Mouse (Mus musculus): ENCODE data around the gene Ccl6.

Ccl6 gene

DNA sequence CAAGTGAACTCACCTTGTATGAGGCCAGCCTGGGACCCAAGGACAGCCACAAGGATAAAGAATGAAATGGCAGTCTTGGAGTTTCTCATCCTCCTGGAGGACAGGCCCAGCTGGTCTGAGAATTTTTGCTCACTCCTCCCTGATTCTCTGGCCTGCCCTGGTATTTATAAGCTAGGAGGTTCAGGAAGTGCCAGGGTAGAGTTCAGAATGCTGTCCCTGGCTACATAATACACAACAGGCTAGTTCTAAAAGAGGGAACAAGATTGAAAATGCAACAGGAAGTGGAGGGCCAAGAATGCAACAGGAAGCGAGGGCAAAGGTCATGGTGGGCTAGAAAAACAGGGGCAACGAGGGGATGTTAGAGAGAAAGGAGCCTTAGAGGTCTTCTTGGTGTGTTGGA is at the start of gene Ccl6:
Gene Ccl6 (minus strand): TSS at position 235 of the 400 bp plus-strand sequence.
- no peak for DNase-seq (ENCODE audit: low spot score)

DNA sequence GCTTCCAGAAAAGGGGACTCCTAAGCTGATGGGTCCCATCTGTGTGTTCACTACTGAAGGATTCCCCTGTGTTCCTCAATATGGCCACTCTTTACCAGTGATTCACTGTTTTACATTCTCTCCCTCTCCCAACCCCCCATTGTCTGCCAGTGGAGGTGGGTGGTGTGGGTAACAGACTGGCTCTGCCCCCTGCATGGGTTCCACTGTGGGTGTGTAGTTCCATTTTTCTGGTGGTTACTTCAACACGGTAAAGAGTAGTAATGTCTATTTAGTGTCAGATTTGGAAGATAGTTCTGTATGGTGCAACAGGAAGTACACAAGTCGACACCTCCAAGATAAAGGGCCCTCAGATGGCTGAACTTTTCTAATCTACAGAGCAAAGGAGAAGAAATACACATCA is 48.3 kb upstream of the Ccl6 start:
- no peak for DNase-seq (ENCODE audit: low spot score)

DNA sequence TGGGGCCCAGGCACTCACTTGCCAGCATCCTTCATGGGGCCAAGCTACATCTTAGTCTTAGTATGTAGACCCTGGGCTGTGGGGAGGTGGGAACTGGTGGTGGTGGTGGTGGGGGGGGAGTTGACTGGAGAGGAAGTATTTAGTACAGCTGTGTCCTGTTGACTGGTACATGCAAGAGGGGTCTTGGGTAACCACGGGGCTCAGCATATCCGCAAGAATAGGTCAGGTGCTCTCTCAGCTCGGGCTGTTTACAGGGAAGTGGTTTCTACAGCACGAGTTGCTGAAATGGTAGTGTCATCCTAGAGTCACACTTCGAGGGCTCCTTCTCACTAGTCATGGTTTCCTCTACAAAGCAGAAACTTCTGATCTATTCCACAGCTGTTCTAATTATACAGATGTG is 47.3 kb upstream of the Ccl6 start:
- no peak for DNase-seq (ENCODE audit: low spot score)

DNA sequence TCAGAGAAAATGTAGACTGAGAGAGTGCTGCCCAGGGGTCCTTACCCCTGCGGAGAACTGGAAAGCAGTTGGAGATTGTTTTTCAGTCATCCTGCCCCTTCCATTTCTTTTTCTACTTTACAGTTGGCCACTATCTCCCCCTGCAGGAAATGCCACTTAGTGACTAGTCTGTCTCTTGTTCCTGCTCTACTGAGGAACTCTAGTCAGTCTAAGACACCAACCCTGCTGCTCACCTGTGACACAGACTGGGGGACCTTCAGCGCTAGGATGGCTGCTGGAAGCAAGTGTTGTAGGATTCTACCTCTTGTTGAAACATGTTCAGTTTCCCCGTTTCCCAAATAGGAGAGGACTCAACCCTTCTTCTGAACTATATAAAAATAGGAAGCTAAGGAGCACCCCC is 46.6 kb upstream of the Ccl6 start:
- no peak for DNase-seq (ENCODE audit: low spot score)

DNA sequence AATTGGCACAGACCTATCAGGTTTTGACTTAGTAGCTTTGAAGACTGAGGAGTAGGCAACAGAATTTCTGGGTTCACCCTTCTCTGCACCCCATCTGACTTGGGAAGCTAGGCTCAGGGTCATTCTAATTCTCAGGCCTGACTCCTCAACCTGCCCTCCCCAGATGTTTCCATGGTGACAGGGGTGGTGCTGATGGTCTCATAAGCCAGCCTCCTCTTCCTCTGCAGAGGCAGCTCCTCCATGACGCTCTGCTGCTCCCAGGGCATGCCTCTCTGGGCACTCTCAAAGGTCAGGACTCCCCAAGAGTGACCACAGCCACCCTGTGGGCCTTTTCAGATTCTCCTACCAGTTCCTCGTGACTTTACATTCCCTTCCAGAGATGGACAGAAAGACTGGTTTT is 46.0 kb upstream of the Ccl6 start:
- no peak for DNase-seq (ENCODE audit: low spot score)

DNA sequence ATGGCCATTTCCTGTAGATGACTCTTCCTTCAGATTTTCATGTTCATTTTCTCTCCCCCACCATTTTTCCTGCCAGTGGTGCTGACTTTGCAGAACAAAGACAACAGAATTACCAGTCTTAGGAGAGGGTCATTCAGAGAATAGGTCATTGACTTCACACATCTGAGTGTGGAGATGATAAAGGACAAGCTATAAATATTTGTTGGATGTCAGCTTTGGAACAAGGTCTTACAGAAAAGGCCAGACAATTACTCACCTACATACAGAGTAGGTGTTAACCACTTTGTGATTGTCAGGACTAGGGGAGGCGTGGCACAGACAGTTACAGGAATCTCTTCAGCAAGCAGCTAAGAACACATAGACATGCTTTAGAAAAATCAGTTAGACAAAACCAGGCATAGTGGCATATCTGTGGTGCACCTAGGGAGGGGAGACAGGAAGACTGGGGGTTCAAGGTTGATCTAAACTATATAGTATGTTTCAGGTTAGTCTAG is 43.9 kb upstream of the Ccl6 start:
- DNase-seq (ENCODE audit: low spot score) = no peak

DNA sequence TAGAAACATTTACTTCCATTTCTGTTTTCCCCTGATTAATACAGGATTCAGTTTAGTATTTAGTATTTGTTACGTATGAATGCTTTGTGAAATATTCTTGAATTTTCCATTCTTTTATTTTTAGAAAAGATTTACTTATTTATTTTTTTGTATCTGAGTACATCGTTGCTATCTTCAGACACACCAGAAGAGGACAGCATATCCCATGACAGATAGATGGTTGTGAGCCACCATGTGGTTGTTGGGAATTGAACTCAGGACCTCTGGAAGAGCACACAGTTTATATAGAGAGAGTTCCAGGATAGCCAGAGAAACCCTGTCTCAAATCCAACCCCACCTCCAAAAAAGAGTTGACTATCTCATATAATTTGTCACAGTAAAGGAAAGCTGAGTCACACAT is 42.0 kb upstream of the Ccl6 start:
- no peak for DNase-seq (ENCODE audit: low spot score)

DNA sequence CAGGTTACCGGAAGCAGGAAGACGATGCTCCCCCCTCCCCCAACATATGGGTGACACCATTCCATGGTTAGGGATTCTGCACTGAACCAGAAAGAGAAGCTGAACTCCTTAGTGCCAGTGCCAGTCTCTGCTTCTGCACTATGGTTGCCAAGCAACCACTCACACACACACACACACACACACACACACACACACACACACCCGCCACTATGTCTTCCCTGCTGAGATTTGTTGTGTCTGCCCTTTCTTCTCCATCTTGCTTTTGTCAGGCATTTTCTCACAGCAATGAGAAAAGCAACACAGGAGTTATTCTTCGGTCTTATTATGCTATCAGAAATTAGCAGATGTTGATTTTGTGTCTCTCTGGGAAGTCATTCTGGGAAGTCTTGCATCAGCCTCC is 41.5 kb upstream of the Ccl6 start:
- no peak for DNase-seq (ENCODE audit: low spot score)

DNA sequence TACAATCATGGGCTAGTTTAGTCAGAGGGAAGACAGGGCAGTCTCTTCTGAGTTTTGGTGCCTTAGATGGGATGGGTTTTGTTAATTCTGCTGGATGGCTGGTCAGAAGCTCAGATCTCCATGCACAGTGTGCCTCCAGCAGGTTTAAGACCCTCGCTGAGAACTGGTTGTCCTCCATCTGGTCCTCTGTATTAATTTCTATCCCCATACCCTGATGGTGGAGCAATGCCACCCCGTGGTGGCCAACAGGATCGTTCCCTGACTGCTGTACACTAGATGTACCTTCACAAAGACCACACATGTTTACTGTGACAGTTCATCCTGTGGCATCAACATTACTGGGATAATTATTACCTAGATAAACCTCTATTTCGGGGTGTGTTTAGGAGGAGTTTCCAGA is 39.9 kb upstream of the Ccl6 start:
- DNase-seq (ENCODE audit: low spot score) = no peak

DNA sequence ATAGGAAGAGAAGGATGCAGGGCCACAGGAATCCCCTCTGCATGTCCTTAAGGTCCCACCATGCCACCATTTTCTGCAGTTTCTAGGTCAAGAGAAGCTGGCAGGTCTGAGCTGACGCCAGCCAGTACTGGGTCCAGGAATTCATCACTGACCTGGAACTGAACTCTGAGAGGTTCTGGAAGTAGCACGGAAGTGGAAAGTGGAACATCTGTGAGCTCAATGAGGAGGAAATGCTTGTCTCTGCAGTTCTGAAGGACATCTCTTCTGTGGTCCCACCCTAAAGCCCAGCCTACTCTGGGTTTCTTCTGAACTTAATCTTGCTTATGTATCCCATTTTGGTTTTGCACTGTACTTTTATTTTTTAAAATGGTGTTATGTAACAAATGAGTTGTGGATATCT is 38.2 kb upstream of the Ccl6 start:
- DNase-seq (ENCODE audit: low spot score) = no peak

DNA sequence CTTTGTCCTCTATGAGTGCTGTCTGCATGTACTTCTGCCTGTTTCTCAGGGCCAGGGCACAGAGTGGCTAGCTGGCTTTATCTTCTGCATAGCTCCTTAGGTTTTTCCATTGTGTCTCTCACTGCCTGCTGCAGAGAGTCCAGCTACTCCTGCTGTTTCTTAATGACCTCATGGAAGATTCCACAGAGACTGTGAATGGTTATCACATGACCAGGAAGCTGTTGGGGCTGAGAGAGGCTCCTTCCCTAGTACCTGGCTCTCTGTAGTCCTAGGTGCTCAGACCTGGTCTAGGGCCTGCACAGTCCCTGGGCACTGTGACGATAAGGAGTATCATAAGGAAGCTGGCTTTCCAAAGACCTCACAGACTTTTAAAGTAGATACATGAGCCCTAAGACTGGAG is 37.7 kb upstream of the Ccl6 start:
- no peak for DNase-seq (ENCODE audit: low spot score)

DNA sequence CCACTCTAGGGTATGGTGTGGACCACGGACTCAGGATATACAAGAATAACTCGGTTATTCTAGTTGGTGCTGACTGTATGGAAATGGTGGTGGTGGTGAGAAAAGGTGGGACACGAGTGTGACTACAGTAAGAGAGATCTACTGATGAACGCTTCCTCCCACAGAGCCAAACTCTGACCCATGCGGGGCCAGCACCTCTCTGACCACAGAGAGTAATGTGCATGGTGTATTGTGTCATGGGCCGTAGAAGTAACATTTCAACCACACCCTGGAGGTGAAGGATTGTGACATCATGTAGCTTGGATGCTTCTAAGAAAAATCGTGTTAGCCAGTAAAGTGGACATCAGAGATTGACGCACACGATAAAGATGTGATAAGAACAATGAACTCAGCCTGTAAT is 35.9 kb upstream of the Ccl6 start:
- no peak for DNase-seq (ENCODE audit: low spot score)

DNA sequence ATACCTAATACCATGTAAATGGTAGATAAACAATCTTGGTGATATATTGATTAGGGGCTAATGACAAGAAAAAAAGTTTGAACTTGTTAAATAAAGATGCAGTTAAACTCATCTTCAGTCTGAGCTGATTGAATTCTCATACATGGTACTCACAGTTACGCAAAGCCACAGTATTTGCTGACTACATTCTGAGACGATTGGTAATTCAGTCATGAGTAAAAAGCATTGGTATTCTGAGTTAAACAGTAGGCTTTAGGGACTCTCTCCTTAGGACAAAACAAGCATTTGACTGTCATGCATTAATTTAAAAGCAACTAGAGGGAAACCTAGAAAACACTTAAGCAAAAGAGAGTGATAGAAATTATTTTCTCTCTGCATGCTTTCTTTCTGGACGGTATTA is 30.7 kb upstream of the Ccl6 start:
- DNase-seq (ENCODE audit: low spot score) = no peak

DNA sequence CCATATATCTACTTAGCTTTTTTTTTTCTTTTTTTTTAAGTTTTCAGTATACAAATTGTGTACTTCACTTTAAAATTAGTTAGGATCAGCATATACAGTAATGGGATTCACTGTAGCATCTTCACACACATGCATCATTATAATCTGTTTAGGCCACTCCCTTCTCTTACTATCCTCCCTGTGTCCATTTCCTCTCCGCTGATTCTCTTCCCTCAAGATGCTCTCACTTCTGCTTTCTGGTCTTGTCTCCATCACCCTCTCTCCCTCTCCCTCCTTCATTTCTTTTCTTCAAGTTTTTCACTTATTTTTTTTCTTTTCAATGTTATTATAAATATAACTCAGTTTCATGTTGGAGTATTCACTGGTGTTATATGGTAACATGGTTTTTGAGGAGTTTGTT is 26.1 kb upstream of the Ccl6 start:
- DNase-seq (ENCODE audit: low spot score) = no peak

DNA sequence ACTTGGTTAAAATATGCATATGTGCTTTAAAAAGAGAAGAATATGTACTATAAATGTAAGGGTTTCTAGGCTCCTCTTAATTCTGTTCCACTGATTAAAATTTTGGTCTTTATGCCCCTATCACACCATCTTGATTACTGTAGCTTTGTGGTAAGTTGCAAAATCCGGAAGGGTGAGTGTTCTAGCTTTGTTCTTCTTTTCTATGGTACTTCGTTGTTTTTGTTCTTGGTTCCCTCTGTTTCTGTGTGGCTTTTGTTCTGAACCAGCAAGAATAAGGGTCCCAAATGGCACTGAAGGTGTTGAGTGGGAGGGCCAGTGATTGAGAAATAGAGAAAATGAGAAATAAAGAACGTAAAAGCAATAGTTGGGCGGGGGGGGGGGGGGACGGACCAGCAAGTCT is 25.4 kb upstream of the Ccl6 start:
- DNase-seq (ENCODE audit: low spot score) = no peak

DNA sequence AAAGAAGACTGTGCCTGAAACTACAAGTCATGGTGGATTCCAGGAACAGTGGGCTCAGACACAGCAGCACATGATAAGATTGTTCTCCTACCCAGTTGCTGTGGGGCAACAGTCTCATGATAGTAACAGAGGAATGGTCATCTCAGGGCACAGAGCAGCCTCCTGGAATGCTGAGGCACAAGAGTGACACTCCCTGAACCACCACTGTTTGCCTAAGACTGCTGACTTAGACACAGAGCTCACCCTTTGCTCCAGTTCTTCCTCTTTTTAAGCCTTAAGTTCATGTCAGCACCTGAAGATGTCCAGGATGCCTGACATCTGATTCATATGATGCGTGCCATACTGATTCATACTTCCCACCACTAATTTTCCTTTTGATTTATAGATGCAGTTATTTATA is 23.7 kb upstream of the Ccl6 start:
- DNase-seq (ENCODE audit: low spot score) = no peak

DNA sequence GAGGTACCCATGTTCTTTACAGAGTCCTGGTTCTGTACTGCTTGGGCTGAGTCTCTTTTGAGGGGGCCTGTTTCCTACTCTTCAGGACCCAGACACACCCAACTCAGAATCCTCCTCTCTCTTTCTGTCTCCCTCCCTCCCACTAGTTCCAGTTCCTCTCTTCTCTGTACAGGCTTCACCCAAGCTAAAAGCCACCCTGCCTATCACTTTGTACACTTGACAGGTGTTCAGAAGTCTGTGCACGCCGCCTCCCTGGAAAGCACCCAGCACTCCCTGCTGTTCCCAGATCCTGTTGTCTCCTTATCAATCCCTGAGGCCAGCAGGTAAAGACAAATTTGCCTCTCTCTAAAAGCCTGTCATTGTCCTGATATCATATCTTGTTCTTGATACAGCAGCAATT is 18.0 kb upstream of the Ccl6 start:
- no peak for DNase-seq (ENCODE audit: low spot score)

DNA sequence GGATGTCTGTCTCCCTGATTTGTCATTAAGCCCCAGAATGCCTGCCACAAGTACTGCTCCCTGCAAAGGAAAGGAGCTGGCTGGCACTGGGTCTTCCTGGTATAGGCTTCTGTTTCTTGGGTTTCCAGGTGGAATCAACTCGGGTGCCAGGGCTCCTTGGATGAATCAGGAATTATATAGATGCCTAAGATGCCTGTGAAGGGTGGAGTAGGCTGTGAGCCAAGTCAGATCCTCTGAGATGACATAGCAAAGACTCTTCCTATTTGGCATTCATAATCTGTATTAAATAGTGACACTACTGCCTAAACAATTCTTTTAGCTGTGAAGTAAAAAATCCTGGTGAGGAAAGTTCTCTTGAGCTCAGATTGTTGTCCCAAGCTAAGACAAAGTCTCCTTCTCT is 13.5 kb upstream of the Ccl6 start:
- DNase-seq (ENCODE audit: low spot score) = no peak

DNA sequence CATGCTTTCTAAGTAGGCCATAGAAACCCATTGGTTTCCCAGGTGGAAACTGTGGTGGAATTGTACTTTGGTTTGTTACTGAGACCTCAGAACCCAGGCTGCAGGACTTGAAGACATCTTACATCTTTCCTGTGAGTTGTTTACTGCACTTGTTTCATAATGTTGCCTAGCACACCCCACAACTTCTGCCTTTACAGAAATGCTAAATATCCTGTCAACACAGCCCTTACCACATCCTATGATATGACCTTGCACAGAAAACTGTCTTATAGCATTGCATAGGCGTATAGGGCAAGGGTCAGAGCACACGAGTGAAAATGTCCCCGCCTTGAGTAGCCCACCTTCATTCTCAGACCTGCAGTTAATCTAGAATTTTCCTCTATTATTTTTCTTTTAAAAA is 12.6 kb upstream of the Ccl6 start:
- no peak for DNase-seq (ENCODE audit: low spot score)

DNA sequence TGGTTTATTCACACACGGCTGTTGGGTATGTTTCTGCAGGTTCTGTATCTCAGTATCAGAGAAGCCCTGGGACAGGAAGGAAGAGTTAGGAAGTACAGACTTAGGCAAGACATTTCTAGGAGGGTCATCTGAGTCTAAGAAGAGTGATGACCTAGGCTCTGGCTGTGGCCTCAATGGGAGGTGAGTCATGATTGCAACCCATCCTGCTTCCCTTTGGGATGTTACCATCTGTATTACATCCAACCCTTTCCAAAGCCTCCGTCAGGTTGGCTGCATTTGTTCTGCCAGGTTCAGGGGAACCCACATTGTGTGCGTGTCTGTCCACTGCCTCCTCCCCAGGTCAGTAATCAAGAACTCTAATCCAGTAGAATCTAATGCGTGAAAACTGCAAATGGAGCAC is 11.8 kb upstream of the Ccl6 start:
- no peak for DNase-seq (ENCODE audit: low spot score)

DNA sequence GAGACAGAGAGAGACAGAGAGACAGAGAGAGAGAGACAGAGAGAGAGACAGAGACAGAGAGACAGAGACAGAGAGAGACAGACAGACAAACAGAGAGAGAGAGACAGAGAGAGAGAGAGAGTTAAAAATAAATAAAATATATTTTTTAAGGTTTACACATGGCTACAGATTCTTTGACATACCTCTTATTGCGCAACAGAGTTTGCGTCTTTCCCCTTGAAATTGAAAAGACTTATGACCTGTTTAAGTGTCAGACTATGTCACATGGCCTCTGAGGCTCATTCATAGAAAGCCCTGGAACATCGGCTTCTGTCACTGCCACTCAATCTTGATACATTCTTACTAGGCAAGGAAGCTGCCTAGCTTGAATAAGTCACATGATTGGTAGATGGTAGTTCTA is 10.5 kb upstream of the Ccl6 start:
- DNase-seq (ENCODE audit: low spot score) = no peak

DNA sequence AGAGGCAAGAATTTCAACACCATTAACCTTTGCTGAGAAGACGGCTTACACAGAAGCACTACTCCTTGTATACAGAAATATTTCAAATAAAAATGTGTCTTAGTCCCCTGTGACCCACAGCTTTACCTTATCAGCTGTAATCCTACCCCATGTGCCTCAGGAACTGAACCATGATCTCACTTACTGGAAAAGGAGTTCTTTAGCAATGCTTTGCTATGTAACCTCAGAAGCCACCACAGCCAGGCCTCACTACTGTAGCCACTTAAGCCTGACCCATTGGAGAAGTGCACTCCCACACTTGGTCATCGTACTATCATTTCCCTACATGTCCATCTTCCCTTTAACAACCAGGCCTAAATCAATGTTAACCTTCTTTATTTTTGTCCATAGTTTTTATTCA is 7.7 kb upstream of the Ccl6 start:
- DNase-seq (ENCODE audit: low spot score) = no peak

DNA sequence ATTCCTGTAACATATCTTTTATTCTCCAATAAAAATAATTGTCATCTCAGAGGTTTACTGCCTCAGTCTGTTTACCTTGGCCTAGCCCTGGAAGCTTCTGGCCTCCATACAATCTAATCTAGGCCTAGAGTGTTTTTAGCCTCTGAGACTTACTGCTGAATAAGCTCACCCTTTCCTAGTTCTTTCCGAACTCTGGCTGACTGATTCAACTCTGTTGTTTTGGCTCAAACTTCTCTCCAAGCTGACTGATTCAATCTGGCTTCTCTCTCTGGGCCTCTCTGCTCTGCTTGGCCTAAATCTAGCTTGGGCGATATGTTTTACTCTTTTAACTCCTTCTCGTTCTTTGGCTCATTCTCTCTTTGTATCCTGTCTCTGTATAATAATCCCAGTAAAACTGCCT is 6.1 kb upstream of the Ccl6 start:
- DNase-seq (ENCODE audit: low spot score) = no peak

DNA sequence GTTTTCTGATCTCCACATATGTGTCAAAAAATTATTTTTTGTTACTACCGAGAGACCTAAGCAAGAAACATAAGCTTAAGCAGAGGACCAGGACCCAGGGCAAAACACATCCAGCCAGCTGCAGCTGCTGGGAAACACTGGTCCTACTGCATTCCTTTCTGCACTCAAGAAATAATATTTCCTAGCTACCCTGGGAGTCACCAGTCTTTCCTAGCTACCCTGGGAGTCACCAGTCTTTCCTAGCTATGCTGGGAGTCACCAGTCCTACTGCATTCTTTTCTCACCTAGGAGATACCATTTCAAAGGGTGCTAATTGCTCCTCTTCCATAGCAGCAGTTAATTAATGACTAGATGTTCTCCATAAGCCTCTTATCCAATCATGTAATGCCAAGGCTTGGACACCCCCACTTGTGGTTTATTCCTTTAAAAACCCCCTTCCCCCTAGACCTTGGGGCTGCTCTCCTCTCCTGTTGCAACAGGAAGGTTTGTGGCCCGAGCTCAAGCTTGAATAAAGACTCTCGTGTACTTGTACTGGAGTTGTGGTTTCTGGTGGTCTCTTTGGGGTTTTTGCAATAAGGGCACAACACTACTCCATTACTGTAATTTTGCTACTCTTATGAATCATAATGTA is 5.4 kb upstream of the Ccl6 start:
- no peak for DNase-seq (ENCODE audit: low spot score)

DNA sequence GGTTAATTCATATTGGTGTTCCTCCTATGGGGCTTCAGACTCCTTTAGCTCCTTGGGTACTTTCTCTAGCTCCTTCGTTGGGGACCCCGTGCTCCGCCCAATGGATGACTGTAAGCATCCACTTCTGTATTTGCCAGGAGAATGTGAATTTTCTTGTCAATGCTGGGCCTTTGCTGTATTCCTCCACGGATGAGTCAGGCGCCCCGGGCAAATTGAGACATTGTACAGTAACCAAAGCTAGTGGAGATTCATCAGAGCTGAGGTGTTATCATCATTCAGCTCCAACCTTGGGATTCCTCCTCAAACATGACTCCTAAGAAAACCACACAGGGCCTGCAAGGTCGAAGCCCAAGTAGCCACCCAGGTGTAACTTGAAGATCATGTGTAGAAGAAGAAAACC is 4.9 kb upstream of the Ccl6 start:
- DNase-seq (ENCODE audit: low spot score) = no peak
